In genomic region chr9:58832939-58833338, GRCm38 (mm10) we compare ENCODE assay signal across 24 mouse cellular contexts. TPM values are rescaled to one million over a fixed set of nuclear protein-coding genes. Genes with fewer than 3 reads are reported as not detected.
DNase-seq lines count a peak whose midpoint lies in the region; ATAC-seq and TF ChIP-seq lines count a peak whose summit lies in the region.
"Had no signal": no experiment of that assay in that cellular context is flagged by ENCODE, and none has a peak within 500 bp of the region (broad histone marks: within the 10 kb centered on the region; RNA-seq: fewer than 3 reads in every experiment).

No protein-coding gene starts in this region.

- no peak overlapping the region for H3K4me3 ChIP-seq in kidney, embryonic 14.5 days (ENCODE audit: low read length)
- H3K4me3 ChIP-seq in kidney, postnatal 0 days (replicated peaks; ENCODE audit: low read depth, low read length), result no peak overlapping the region
- H3K4me3 ChIP-seq: embryonic facial prominence, embryonic 10.5 days; forebrain, embryonic 15.5 days; heart, embryonic 13.5 days; liver, embryonic 13.5 days; lung, embryonic 15.5 days; midbrain, embryonic 15.5 days; myocyte had no signal

- no peaks in the 10 kb centered on the region for H3K36me3 ChIP-seq in kidney, embryonic 14.5 days (ENCODE audit: control insufficient read depth, insufficient read depth, low read length)
- no peaks in the 10 kb centered on the region for H3K36me3 ChIP-seq in kidney, postnatal 0 days (ENCODE audit: insufficient read depth, low read length)
- H3K36me3 ChIP-seq: embryonic facial prominence, embryonic 10.5 days; forebrain, embryonic 15.5 days; heart, embryonic 13.5 days; liver, embryonic 13.5 days; lung, embryonic 15.5 days; midbrain, embryonic 15.5 days had no signal

- no peak for TF ChIP-seq CTCF in kidney, postnatal 0 days (IDR thresholded peaks at IDR 0.05; ENCODE audit: low read depth)

- no peaks in the 10 kb centered on the region for H3K9me3 ChIP-seq in kidney, embryonic 14.5 days (ENCODE audit: control insufficient read depth, low read length)
- H3K9me3 ChIP-seq in kidney, postnatal 0 days (replicated peaks; ENCODE audit: low read length), result no peaks in the 10 kb centered on the region
- H3K9me3 ChIP-seq: embryonic facial prominence, embryonic 10.5 days; forebrain, embryonic 15.5 days; heart, embryonic 13.5 days; liver, embryonic 13.5 days; lung, embryonic 15.5 days; midbrain, embryonic 15.5 days had no signal

- 0 out of 2 replicates have a peak, but pooled peaks cover 9% of the 10 kb centered on the region for H3K4me1 ChIP-seq in kidney, embryonic 14.5 days (ENCODE audit: control insufficient read depth, insufficient read depth, low read length)
- peaks cover 3% of the 10 kb centered on the region; the same call in 1 of the 2 replicates for H3K4me1 ChIP-seq in kidney, postnatal 0 days (replicated peaks; ENCODE audit: insufficient read depth, low read length)

- WGBS in kidney, embryonic 14.5 days, result 44% methylated on average over 3 of the region's 3 CpGs
- 40% methylated on average over 3 of the region's 3 CpGs for WGBS in kidney, postnatal 0 days
- 29% methylated on average over 3 of the region's 3 CpGs for WGBS in large intestine, adult 2 months

- ATAC-seq in kidney, embryonic 14.5 days (ENCODE audit: low FRiP score, low TSS enrichment), result no peak
- no peak for ATAC-seq in kidney, postnatal 0 days (replicated peaks; ENCODE audit: low FRiP score, low read depth)
- ATAC-seq: forebrain, embryonic 15.5 days; hindbrain, postnatal 0 days; midbrain, embryonic 15.5 days had no signal

- H3K27ac ChIP-seq in kidney, embryonic 14.5 days (ENCODE audit: low read depth, low read length), result no peak overlapping the region
- H3K27ac ChIP-seq in kidney, postnatal 0 days, result no peak overlapping the region
- H3K27ac ChIP-seq: embryonic facial prominence, embryonic 10.5 days; forebrain, embryonic 15.5 days; heart, embryonic 13.5 days; hindbrain, postnatal 0 days; liver, embryonic 13.5 days; lung, embryonic 15.5 days; macrophage; midbrain, embryonic 15.5 days had no signal

- no peak overlapping the region for H3K4me2 ChIP-seq in kidney, embryonic 14.5 days (replicated peaks; ENCODE audit: low read depth, low read length)
- H3K4me2 ChIP-seq in kidney, postnatal 0 days (ENCODE audit: low read length), result no peak overlapping the region
- H3K4me2 ChIP-seq: forebrain, embryonic 15.5 days; heart, embryonic 13.5 days; liver, embryonic 13.5 days; lung, embryonic 15.5 days; midbrain, embryonic 15.5 days had no signal

- DNase-seq in kidney, adult 11 months, result peak; percentile 61
- peak; percentile 52 for DNase-seq in kidney, adult 18-20 months
- DNase-seq in kidney, postnatal 0 days (ENCODE audit: low spot score), result peak; percentile 29
- DNase-seq in large intestine, adult 2 months (ENCODE audit: low read depth, low spot score), result peak; percentile 61
- no peak for DNase-seq in right cerebral cortex, postnatal 14 days
- no peak for DNase-seq in thymus, postnatal 25 days
- no peak for DNase-seq in left cerebral cortex, adult 8-10 months (ENCODE audit: low spot score in 2 of 2)
- DNase-seq: adrenal gland, postnatal 36 days; cerebellum, adult 9-11 months; gastrocnemius, postnatal 14 days; heart, postnatal 14 days; layer of hippocampus, postnatal 36 days; liver, embryonic 13.5 days; right cerebral cortex, postnatal 4 days; thymus, adult 2 months had no signal

- H3K27me3 ChIP-seq in kidney, embryonic 14.5 days (ENCODE audit: control insufficient read depth, insufficient read depth, low read length), result no peaks in the 10 kb centered on the region
- no peaks in the 10 kb centered on the region for H3K27me3 ChIP-seq in kidney, postnatal 0 days (ENCODE audit: insufficient read depth, low read length)
- H3K27me3 ChIP-seq: forebrain, embryonic 15.5 days; heart, embryonic 13.5 days; lung, embryonic 15.5 days; midbrain, embryonic 15.5 days had no signal

- H3K9ac ChIP-seq in kidney, embryonic 14.5 days (ENCODE audit: low read depth, low read length), result no peak overlapping the region
- no peak overlapping the region for H3K9ac ChIP-seq in kidney, postnatal 0 days (ENCODE audit: low read depth, low read length)
- H3K9ac ChIP-seq: forebrain, embryonic 15.5 days; liver, embryonic 13.5 days; lung, embryonic 15.5 days; midbrain, embryonic 15.5 days had no signal

RNA-seq across cellular contexts. Expression of gene Hcn4, which starts 9.7 kb away (rescaled TPM):
- polyA plus RNA-seq in kidney, embryonic 14.5 days (2014; fragmentation: Nextera tagmentation; extraction: Ambion mirVana), result 0.36 and 0.51 TPM in 2 replicates
- 0.18 and 0.24 TPM in 2 replicates for polyA plus RNA-seq in kidney, postnatal 0 days (2015; fragmentation: Nextera tagmentation; extraction: Ambion mirVana)
- 0.29 and 0.66 TPM in 2 replicates for polyA plus RNA-seq in large intestine, adult 2 months (2012; rRNA removed)
- 1 to 10 TPM; 4.8 to 6.2 (median 5.5) TPM for total RNA-seq in left cerebral cortex, adult 8-10 months (2022)
- polyA plus RNA-seq: liver, embryonic 13.5 days; macrophage had no signal

Comparison
In these comparisons a context has a peak if more than half of its experiments do, and no peak if none do; other contexts are left out.
1. DNase-seq: peak in kidney, adult 11 months (single experiment), kidney, adult 18-20 months (single experiment), kidney, postnatal 0 days (single experiment) and large intestine, adult 2 months (single experiment); none in right cerebral cortex, postnatal 14 days (single experiment), thymus, postnatal 25 days (single experiment) and left cerebral cortex, adult 8-10 months (0 of 2).